Mouse (Mus musculus) stomach, postnatal 0 days (tissue): ENCODE results near the gene Mrpl1.

Experiments
- CTCF ChIP-seq: IDR thresholded peaks from 2 replicates; pipeline ENCODE4 v1.5.1; 2016; ENCODE audit warnings: antibody characterized with exemption, low read depth, mild to moderate bottlenecking, moderate library complexity
- EP300 ChIP-seq: optimal IDR thresholded peaks from 2 replicates; pipeline ENCODE3; 2016; ENCODE audit warnings: antibody characterized with exemption

- no peak for TF ChIP-seq CTCF
- TF ChIP-seq EP300 = no peak
Observed at GRCm38 (mm10) chr5:96198271-96198670, 11.0 kb upstream of the Mrpl1 start.
